Mouse (Mus musculus): ENCODE measurements around the gene Atxn10.

The Atxn10 gene

GRCm38 (mm10) chr15:85401926-85402325 is 65.9 kb downstream of the Atxn10 start:
- no peak for DNase-seq (ENCODE audit: extremely low spot score, low read depth, low spot score)

DNA sequence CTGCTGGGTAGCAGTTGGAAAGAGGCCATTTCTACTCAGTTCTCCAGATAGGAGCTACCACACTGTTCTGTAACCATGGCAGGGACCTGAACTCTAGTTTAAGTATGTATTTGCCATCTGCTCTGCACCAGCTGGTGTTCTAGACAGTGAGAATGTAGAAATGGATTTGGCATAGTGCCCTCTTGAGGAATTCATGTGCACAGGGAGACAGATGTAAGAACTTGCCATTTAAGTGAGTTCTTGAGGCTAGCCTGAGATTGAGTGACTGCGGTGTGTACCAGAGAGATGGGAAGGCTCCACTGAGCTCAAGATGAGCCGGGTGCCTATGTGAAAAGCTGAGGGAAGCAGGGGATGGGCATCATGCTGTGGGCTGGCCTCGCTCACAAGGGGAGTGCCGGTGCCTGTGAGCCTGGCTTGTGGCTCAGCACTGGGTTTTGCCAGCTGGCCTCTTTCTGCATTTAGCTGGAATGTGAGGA is 67.2 kb downstream of the Atxn10 start:
- DNase-seq (ENCODE audit: extremely low spot score, low read depth, low spot score) = no peak

- DNase-seq (ENCODE audit: extremely low spot score, low read depth, low spot score) = no peak
These were observed 68.7 kb downstream of the Atxn10 start for GRCm38 (mm10) chr15:85404739-85405138.

DNA sequence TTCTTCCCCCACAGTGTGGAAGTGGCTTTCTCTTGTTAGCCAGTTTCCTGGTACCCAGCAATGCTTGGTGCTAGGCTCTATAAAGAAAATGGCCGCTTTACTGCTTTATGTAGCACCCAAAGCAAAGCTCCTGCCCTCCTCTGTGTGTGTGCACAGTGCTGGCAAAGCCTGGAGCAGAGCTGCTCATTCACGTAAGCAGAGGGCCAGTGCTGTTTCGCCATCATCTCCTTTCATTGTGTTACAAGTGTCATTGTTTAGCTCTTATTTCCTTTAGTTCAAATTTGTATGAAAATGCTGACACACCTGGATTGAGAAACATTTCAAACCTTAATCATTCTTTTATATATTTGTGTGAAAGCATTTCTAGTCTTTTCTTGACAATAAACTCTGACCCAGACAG is 69.5 kb downstream of the Atxn10 start:
- no peak for DNase-seq (ENCODE audit: extremely low spot score, low read depth, low spot score)

DNA sequence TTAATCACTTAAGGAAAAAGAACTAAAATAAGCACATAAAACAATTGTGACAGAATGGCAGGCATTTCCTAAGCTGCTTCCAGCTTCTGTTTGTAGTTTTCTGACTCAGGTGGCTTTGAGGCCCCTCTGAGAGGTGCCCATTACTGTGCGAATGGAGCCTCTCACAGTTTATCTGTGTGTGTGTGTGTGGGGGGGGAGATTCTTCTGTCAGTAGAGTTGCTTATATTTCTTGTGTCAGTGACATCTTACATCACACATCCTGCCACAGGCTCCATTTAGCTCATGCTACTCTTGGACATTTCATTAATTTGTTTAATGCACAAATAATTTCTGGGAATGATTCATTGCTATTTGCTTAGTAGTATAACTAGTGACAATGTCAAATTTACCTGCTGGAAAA is 70.8 kb downstream of the Atxn10 start:
- DNase-seq (ENCODE audit: extremely low spot score, low read depth, low spot score) = no peak

GRCm38 (mm10) chr15:85407342-85407741 is 71.3 kb downstream of the Atxn10 start:
- no peak for DNase-seq (ENCODE audit: extremely low spot score, low read depth, low spot score)

DNA sequence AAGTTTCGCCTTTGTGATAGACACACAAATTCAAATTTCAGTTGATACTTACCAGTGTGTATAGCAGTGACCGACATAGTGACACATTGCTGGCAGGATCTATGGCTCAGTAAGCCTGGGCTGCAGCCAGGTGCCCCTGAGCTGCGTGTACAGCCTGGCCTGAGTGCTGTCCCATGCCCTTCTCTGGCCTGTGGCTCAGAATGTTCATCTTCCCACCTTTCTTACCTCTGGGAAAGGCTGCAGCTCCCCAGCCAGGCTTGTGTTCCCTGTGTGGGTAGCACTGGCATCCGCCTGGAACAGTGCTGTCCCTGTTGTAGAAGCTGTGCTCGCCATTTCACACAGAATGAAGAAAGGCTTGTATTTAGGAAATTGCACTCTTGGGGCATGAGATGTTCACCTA is 72.7 kb downstream of the Atxn10 start:
- no peak for DNase-seq (ENCODE audit: extremely low spot score, low read depth, low spot score)

GRCm38 (mm10) chr15:85409245-85409783 is 73.3 kb downstream of the Atxn10 start:
- DNase-seq (ENCODE audit: extremely low spot score, low read depth, low spot score) = no peak

DNA sequence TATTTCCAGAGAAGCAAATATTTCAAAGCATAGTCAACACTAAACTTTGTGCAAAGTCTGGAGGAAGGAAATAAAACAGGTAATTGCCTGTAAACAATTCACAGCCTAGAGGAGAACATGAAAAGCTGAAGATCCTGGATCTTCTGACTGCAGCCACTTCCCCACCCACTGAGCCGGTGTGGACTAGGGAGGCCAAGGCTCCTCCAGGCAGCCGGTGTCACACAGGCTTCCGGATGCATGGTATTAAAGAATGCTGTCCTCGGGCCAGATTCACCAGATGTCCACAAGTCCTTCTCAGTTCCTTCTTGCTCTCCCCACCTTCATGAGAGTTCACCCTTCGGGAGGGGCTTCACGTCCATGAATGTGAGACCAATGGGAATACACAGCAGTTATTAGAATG is 73.8 kb downstream of the Atxn10 start:
- no peak for DNase-seq (ENCODE audit: extremely low spot score, low read depth, low spot score)

- no peak for DNase-seq (ENCODE audit: extremely low spot score, low read depth, low spot score)
These were observed 78.6 kb downstream of the Atxn10 start for GRCm38 (mm10) chr15:85414620-85415019.

DNA sequence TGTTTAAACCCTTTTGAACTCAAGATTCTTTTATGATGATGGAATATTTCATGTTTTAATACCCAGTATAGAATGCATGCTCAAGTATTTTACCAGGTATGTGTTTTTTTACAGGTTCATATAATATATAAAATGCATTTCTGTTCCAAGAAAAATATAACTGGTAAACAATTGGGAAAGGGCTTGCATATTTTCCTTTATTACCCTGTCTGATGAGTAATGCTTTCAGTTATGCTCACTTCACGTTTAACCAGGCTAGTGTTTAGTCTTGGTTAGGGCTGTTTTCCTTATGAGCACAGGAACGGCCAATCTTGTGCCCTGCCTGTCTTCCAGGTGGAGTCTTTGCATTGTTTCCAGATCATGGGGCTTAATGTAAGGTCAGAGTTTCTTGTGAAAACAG is 84.6 kb downstream of the Atxn10 start:
- DNase-seq (ENCODE audit: extremely low spot score, low read depth, low spot score) = no peak

DNA sequence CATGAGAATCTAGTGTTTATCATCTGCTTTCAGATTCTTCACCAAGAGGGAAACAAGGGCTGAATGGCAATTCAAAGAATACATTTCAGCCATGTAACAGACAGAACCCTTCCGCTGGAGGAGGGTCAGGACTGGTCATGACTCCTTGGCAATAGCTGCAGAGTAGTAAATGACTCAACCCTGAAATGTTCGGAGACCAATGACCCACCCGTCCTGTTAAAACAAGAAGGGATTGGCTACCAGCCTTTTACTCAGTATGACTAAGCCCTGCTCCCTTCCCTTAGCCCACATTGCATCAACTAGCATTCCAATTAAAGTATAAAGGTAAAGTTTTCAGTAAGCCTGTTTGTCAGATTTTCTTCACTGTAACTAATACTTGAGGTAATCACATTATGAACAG is 88.2 kb downstream of the Atxn10 start:
- DNase-seq (ENCODE audit: extremely low spot score, low read depth, low spot score) = no peak

DNA sequence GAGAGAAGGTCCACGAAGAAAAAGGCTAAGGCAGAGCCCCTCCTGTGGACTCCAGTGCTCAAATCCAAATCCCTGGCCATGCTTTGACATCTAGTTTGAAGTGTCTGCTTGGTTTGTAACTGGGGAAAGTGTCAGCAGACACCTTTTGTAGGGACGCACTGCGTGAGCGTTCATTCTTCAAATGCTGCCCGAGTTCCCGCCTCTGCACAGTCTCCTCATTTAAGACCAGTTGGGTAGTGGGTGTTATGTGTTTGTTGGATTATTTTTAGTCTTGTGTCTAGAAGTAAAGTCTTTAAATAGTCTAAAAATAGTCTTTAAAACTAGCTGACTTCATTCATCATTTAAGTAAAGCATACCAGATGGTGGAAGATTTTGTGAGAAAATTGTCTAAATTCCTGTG is 92.1 kb downstream of the Atxn10 start:
- DNase-seq (ENCODE audit: extremely low spot score, low read depth, low spot score) = no peak

GRCm38 (mm10) chr15:85442568-85442967 is 106.5 kb downstream of the Atxn10 start:
- DNase-seq (ENCODE audit: extremely low spot score, low read depth, low spot score) = no peak

DNA sequence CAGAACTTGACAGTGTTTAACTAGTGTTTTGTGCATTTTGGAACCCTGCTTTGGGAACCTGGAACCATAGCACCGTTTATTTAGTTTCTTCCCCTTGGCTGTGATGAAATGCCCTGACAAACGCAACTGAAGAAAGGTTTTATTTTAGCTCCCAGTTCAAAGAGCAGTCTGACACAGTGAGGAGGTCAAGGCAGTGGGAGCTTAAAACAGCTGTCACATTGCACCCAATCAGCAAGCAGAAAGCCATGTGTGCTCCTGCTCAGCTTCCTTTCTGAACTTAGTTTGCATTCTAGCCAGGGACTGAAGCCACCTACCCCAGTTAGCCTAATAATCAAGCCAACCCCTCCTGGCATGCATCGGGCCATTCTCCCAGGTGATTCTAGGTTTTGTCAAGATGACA is 110.6 kb downstream of the Atxn10 start:
- DNase-seq (ENCODE audit: extremely low spot score, low read depth, low spot score) = no peak

DNA sequence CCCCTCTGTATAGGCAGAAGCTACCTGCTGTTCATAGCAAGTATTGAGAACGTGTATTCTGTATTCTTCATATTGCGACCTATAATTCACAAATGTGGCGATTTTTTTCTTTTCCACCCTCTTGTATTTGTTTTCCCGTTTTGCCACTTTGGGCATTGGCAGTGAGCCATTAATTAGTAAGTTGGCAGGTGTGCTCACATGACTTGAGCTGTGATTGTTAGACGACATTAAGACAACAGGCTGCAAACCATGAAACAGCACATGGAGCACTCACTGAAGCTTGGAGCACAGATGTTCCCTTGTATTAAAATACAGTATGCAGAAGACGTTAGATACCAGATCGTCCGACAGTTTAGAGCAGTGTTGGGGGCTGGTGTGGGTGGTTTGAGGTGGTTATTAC is 120.8 kb downstream of the Atxn10 start:
- DNase-seq (ENCODE audit: extremely low spot score, low read depth, low spot score) = no peak

- no peak for DNase-seq (ENCODE audit: extremely low spot score, low read depth, low spot score)
These were observed 121.8 kb downstream of the Atxn10 start for GRCm38 (mm10) chr15:85457838-85458237.

DNA sequence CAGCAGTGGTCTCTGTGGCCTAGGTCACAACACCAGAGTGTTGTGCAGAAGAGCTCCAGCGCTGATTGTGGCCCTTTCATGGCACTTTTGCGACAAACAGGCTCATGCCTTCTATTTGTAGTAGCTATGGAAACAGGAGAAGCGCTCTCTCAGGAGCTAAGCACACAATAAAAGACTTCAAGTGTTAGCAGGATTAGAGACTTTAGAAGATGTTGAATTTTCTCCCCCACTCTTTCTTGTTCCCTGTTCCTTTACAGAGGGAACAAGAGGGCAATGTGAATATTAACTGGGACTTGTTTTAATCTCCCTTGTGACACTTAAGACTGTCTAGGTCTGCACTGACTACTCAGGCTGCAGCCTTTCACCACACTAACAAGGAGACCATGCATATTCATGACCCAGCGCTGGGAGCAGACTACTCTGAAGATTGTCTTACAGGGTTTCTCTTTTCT is 122.6 kb downstream of the Atxn10 start:
- no peak for DNase-seq (ENCODE audit: extremely low spot score, low read depth, low spot score)

DNA sequence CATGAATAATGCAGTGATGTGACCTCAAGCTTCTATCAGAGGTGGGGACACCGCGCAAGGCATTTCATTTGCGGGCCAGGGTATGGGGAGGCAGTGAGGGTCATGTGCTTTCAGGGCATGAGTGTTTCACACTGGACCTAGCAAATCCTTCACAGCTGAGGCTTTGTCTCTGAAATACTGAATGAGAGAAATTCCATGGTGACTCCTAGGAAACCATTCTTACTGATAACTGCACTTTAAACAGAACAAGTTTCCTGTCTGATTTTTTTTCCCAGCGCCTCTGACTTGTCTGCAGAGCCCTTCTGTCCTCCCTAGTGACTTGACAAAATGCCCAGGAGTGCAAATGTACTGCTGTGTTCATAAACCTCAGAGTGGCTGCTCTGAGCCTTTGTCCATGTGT is 125.5 kb downstream of the Atxn10 start:
- DNase-seq (ENCODE audit: extremely low spot score, low read depth, low spot score) = no peak

GRCm38 (mm10) chr15:85462138-85462537 is 126.1 kb downstream of the Atxn10 start:
- DNase-seq (ENCODE audit: extremely low spot score, low read depth, low spot score) = no peak

- DNase-seq (ENCODE audit: extremely low spot score, low read depth, low spot score) = no peak
These were observed 127.2 kb downstream of the Atxn10 start for GRCm38 (mm10) chr15:85463027-85463790.

- DNase-seq (ENCODE audit: extremely low spot score, low read depth, low spot score) = no peak
These were observed 128.1 kb downstream of the Atxn10 start for GRCm38 (mm10) chr15:85464190-85464589.
